Mouse (Mus musculus): ENCODE data around the gene Trim17. TPM values are rescaled to one million over a fixed set of nuclear protein-coding genes. Genes with fewer than 3 reads are reported as not detected.

Gene Trim17
- total RNA-seq, 1 experiment from 2014 or later, result not detected

DNA sequence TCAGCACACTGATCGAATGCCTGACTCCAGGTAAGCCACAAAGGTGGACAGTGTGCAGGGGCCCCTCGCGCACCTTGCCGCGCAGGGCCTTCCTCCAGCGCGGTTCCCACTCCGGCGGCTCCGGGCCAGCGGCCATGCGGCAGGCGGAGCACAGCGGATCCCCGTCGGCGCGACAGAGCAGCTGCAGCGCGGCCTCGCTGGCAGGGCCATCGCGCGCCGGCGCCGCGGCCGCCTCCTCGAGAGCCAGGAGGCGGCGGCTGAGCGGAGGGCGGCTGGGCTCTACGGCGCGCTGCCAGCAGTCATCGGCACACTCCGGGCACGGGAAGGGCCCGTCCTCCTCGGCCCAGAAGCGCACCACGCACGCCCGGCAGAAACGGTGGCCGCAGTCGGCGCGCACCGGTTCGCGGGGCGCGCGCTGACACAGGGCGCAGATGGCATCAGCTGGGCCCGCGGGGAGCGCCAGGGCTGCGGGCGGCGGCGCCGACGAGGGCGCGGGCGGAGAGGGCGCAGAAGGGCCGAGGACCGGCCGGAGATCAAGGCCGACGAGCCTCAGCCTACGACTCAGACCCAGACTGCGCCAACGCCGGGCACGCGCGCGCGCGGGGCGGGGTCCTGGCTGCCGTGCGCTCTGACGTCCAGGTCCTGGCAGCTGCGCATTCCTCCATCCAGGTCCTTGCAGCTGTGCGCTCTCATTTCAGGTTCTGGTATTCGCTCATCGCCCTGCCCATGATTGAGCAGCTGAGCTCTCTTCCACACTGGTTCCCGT lies 16.0 kb upstream of the Trim17 start, which contains the start of gene Rnf187:
TSS of gene Rnf187 (minus strand) at position 595 of the 766 bp plus-strand sequence.
- peak; percentile 93 to 94 for ATAC-seq (replicated peaks in 1 of 2; ENCODE audit: insufficient read depth in 1 of 2, low FRiP score in 2 of 2, low TSS enrichment in 1 of 2, low read depth in 1 of 2, poor library complexity in 2 of 2, severe bottlenecking in 2 of 2)

GRCm38 (mm10) chr11:58939088-58939439 lies 15.4 kb upstream of the Trim17 start:
- ATAC-seq (replicated peaks in 1 of 2; ENCODE audit: insufficient read depth in 1 of 2, low FRiP score in 2 of 2, low TSS enrichment in 1 of 2, low read depth in 1 of 2, poor library complexity in 2 of 2, severe bottlenecking in 2 of 2), result no peak

GRCm38 (mm10) chr11:58944136-58944535 lies 10.3 kb upstream of the Trim17 start:
- no peak for ATAC-seq (replicated peaks in 1 of 2; ENCODE audit: insufficient read depth in 1 of 2, low FRiP score in 2 of 2, low TSS enrichment in 1 of 2, low read depth in 1 of 2, poor library complexity in 2 of 2, severe bottlenecking in 2 of 2)

GRCm38 (mm10) chr11:58947306-58947705 lies 7.2 kb upstream of the Trim17 start:
- no peak for ATAC-seq (replicated peaks in 1 of 2; ENCODE audit: insufficient read depth in 1 of 2, low FRiP score in 2 of 2, low TSS enrichment in 1 of 2, low read depth in 1 of 2, poor library complexity in 2 of 2, severe bottlenecking in 2 of 2)

DNA sequence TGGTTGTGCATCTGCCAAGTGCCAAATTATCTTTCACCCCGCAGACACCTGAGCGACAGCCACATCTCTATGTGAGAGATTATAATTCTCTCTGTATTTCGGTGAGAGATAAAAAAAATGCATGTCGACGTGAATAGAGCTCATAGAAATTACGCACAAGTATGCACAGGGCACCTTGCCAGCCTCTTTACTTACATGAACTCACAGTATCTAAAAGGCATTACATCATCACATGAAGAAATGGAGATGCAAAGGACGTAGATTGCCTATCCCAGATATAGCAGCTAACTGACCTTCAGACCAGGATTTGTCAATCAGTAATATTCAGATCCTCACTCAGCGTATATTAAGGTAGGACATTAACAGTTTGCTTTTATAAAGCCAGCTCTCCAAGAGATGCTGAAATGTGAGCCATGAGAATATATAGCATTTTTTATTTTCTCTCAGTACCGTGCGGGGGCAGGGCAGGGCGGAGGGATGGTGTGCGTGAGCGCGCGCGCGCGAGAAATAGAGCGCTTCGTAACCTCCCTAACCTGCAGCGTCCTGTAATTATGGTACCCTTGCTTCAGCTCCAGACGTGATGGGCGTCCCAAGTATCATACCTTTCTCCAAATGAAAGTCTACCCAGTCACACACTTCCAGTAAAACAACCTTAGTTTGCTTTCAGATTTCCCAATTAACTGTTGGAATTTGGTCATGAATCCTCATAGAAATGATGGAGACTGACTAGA lies 6.5 kb upstream of the Trim17 start:
- 0 out of 4 replicates have a peak, but pooled peaks of 1 of the 2 experiments have one; percentile 47 for ATAC-seq (replicated peaks in 1 of 2; ENCODE audit: insufficient read depth in 1 of 2, low FRiP score in 2 of 2, low TSS enrichment in 1 of 2, low read depth in 1 of 2, poor library complexity in 2 of 2, severe bottlenecking in 2 of 2)

DNA sequence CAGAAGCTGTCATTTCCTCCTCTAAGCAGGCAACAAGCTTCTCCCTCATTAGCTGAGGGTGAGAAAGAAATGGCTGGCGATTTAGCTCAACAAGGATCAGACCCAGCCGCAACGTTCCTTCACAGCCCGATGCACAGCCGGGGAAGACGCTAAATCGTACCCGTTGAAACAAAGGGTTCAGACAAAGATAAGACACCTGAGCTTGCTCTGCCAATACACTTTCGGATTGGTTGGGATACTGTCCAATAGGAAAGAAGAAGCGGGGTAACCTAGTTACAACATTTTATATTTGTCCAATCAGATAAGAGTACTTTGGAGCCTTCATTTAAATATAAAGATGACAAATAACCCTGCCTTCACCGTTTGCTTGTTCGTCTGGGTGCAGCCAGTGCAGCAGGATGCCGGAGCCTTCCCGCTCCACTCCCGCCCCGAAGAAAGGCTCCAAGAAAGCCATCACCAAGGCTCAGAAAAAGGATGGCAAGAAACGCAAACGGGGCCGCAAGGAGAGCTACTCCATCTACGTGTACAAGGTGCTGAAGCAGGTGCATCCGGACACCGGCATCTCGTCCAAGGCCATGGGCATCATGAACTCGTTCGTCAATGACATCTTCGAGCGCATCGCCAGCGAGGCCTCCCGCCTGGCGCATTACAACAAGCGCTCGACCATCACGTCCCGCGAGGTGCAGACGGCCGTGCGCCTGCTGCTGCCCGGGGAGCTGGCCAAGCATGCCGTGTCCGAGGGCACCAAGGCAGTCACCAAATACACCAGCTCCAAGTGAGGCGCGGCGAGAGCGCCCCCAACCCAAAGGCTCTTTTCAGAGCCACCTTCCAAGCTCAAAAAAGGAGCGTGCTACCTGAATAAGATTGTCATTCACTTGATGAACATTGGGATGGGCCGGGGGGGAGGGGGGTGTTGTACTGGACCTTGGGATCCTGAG lies 5.7 kb upstream of the Trim17 start, which contains the start of gene Hist3h2ba:
TSS of gene Hist3h2ba (plus strand) at position 379 of the 938 bp plus-strand sequence.
- peak; percentile 71 to 83 for ATAC-seq (replicated peaks in 1 of 2; ENCODE audit: insufficient read depth in 1 of 2, low FRiP score in 2 of 2, low TSS enrichment in 1 of 2, low read depth in 1 of 2, poor library complexity in 2 of 2, severe bottlenecking in 2 of 2)

- ATAC-seq (replicated peaks in 1 of 2; ENCODE audit: insufficient read depth in 1 of 2, low FRiP score in 2 of 2, low TSS enrichment in 1 of 2, low read depth in 1 of 2, poor library complexity in 2 of 2, severe bottlenecking in 2 of 2), result no peak
These were observed 4.7 kb upstream of the Trim17 start for GRCm38 (mm10) chr11:58949480-58950431.

DNA sequence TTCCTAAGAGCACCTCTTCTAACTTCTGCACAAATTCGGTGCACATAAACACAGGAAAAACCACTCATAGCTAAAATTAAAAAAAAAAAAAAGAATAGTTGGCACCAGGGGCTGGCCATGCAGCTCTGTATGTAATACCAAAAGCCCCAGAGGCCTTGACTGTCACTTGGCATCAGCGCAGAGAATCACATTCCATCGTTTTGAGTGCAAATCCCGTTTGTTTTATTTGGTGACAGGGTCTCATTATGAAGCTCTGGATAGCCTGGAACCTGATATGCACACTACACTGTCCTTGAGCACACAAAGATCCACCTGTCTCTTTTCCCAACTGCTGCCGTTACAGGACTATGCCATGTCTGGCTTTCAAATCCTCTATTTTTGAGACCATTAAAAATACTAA lies 3.3 kb upstream of the Trim17 start:
- ATAC-seq (replicated peaks in 1 of 2; ENCODE audit: insufficient read depth in 1 of 2, low FRiP score in 2 of 2, low TSS enrichment in 1 of 2, low read depth in 1 of 2, poor library complexity in 2 of 2, severe bottlenecking in 2 of 2), result no peak

GRCm38 (mm10) chr11:58953351-58954169 lies 925 bp upstream of the Trim17 start:
- peak in 1 of 2 experiments; percentile 10; a peak in 1 of 4 replicates for ATAC-seq (replicated peaks in 1 of 2; ENCODE audit: insufficient read depth in 1 of 2, low FRiP score in 2 of 2, low TSS enrichment in 1 of 2, low read depth in 1 of 2, poor library complexity in 2 of 2, severe bottlenecking in 2 of 2)

DNA sequence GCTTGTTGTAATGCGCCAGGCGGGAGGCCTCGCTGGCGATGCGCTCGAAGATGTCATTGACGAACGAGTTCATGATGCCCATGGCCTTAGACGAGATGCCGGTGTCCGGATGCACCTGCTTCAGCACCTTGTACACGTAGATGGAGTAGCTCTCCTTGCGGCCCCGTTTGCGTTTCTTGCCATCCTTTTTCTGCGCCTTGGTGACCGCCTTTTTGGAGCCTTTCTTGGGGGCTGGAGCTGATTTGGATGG lies 390 bp upstream of the Trim17 start:
- ATAC-seq (replicated peaks in 1 of 2; ENCODE audit: insufficient read depth in 1 of 2, low FRiP score in 2 of 2, low TSS enrichment in 1 of 2, low read depth in 1 of 2, poor library complexity in 2 of 2, severe bottlenecking in 2 of 2), result peak; percentile 12 to 23; a peak in 3 of 4 replicates

DNA sequence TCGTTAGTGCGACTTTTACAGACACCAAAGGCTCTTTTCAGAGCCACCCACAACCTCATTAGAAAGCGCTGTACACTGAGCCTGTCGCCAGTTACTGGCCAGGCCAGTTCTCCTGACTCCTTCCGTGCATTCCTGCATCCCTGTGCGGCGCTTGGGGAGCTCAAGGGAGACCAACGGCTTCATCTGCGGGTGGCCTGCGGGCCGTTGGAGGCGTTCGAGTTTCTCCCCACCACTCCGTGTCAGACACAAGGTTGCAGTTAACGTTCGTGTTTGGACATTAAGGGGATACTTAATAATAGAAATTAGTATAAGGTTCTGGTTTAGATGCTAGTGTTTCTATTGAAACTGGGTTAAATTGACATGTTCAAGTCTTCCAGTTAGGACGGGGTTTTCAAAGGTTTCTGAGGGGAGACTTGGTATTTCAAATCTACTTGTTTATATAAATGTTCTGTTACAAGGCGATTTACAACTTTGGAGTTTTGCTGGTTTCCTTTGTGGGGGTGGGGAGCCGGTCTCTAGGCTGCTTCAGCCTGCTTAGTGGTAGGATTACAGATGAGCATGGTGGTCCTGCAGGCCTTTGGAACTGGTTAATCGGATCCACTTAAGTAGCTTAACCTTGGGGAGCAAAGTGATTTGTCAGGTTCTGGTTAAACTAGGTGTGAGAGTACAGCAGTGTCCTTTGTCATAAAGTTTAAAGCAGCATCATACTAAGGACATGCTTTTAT lies 820 bp downstream of the Trim17 start:
- ATAC-seq (replicated peaks in 1 of 2; ENCODE audit: insufficient read depth in 1 of 2, low FRiP score in 2 of 2, low TSS enrichment in 1 of 2, low read depth in 1 of 2, poor library complexity in 2 of 2, severe bottlenecking in 2 of 2), result no peak; a peak in 1 of 4 replicates

DNA sequence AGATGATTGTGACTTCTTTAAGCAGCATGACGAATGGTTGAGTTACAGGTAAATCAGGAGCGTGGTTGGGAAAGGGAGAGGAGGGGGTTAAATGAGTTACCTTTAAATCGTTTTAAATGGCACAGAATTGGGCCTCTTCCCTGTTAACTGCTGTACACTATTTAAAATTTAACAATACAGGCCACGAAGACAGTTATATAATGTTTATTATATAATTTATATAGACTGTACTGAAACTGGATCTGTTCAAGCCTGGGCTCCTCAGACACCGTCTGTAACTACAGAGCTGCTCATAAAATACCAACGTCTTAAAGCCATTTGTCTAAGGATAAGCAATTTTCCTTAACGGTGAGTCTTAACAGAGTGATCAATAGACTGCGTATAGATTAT lies 1.4 kb downstream of the Trim17 start:
- ATAC-seq (replicated peaks in 1 of 2; ENCODE audit: insufficient read depth in 1 of 2, low FRiP score in 2 of 2, low TSS enrichment in 1 of 2, low read depth in 1 of 2, poor library complexity in 2 of 2, severe bottlenecking in 2 of 2), result no peak

DNA sequence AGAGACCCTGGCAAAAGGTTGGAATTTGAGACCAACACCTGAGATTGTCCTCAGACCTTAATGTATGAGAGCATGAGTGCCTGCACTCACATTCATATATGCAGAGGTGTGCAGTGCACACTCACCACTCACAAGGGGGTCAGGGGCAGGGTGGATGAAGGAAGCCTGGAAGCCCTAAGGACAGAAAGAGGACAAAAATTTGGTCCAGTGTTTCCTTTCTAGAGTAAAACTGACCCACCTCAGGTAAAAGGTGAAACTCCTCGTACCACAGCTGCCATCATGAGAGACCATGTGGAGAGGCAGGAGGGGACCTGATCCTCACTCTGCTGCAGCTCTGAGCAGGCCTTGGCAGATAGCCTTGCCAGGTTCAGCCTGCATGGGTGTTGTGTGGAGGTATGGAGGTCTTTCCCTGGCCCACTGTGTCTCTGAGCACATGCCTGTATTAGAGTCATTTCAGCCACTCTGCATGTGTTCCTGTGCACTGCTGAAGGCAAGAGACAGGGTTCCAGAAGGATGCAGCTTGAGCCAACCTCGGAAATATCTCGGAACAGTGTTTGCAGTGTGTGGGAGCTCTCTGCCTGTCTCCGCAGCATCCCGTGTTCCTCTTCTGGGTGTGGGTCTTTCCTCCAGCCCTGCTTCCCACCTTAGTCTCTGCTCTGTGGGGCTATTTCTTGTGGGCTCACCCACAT lies 2.9 kb downstream of the Trim17 start:
- no peak for ATAC-seq (replicated peaks in 1 of 2; ENCODE audit: insufficient read depth in 1 of 2, low FRiP score in 2 of 2, low TSS enrichment in 1 of 2, low read depth in 1 of 2, poor library complexity in 2 of 2, severe bottlenecking in 2 of 2)

DNA sequence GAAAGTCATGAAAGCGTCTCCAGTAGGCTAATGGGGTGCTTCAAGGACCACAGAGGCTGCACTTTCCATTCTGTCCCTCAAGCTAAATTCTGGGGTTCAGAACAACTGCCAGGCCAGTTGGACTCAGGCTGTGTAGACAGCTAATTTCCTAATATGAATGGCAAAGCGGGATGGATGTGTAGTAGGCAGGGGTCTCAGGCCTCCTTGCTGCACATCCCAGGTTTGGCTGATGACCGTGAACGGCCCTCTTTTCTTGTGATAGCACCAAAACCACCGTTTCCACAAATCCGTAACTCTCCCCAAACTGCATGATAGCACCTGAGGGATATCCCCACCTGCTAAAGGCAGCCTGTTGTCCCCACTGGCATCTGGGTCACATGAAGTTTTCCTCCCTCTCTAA lies 4.1 kb downstream of the Trim17 start:
- ATAC-seq (replicated peaks in 1 of 2; ENCODE audit: insufficient read depth in 1 of 2, low FRiP score in 2 of 2, low TSS enrichment in 1 of 2, low read depth in 1 of 2, poor library complexity in 2 of 2, severe bottlenecking in 2 of 2), result no peak
